Mouse (Mus musculus) cerebellum, adult 11 months (tissue): ENCODE results near the gene Zfp639.

Source experiments
- DNase-seq: peaks from one replicate; pipeline ENCODE4 v3.0.0; 2022

The Zfp639 gene

DNA sequence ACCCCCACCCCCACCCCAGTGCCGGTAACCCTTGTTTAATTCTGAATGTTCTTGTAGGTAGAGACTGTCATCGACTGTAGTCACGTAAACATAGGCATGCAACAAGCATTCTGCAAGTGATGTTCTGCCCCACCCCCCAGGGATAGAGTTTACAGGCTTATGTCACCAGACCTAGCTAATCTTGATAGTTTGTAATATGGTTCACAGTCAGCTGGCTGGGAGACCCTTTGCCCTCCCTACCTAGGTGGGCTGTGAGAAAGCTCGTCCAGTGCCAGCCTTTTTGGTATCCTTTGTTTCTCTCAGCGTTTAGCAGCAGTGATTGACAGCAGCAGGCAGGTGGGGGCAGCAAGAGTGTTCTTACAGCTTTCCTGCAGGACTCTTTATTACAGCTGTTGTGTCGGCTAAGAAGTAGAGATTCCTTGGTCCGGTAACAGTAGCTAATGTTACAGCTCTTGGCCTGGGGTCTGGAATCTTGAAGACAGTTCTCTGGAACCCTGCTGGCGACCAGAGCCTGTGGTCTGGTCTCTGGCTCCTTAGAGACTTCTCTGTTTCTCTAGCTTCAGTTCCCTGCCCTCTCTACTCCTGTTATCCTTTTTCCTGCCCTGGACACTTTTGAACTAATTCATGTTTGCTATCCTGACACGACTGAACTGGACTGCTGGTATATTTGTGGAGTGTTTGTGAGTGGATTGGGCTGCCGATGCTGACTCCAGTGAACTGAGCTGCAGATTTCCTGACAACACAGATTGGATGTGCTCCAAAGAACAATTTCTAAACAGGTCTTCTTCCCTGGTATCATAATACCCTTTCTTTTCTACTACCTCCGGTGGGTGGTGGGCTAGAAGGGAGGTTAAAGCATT, 3.5 kb upstream of the Zfp639 start:
- no peak for DNase-seq

DNA sequence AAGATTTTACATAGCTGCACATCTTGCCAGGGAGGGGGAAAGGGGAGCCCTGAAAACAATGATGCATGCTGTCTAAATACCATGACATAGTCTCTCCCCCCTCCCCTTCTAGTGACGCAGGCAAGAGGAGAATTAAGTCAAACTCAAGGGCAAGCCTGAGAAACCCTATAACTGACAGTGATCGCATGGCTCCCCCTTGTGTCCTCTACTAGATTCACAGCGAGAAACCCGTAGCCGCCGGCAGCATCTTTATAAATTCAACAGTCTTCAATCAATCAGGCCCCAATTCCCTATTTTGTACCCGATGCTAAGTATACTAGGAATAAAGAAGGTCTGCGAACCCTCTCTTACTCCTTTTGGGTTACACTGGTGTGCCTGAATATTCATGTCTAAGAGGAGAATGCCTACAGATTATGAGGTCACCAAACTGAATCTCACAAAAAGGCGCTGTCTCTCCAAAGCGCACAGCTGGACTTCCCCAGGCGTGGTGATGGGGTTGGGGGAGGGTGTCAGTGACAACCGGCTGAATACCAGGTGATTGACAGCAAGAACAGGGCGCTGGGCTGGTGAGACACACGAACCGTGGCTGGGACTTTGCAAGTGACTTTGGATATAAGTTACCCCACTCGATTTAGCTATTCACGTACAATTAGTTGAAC, 1.3 kb upstream of the Zfp639 start:
- DNase-seq: peak; percentile 60

DNA sequence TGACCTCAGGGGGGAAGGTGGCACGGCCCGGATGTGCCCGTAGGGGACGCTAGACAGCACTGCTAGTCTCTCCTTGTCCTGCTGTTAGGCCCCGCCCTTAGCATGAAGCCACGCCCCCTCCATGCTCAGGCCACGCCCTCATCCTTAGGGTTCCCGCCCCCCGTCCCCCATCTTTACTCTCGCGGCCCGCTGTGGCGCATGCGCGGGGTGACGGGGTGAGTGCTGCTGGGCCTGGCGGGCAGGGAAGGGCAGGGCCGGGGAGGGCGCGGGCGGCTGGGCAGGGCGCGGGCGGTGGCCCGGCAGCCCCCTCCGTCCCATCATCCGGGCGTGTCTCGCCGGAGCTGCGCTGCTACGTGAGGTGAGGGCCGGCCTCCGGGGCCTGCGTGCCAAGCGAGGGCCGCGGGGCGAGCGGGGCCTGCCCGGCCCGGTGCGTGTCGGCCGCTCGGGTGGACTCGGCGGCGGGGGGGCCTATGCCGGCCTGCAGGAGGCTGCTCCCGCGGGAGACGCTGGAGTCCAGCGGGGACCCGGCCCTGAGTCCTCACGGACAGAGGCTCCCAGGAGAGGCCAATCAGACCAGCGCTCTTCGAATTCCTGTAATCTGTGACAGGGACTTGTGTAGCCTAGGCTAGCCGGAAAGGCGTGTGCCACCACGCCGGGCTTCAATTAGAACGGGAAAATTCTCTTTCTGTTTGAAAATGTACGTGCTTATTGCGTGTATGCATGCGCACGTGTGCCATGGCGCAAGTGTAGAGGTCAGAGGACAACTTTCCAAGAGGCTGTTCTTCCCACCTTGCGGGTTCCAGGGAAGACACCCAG, 524 bp downstream of the Zfp639 start:
- DNase-seq: peak; percentile 93

DNA sequence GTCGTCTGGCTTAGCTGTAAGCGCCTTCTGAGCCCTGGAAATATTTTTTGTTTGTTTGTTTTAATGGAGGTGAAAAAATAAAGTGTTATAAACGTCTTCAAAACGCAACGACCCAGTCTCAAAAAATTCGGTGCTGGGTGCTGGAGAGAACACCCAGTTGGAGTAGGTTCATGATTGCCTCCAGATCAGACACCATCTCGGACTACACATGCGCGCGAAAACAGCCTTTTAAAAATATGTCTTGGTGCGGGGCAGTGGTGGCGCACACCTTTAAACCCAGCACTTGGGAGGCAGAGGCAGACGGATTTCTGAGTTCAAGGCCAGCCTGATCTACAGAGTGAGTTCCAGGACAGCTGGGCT, 1.1 kb downstream of the Zfp639 start:
- peak; percentile 38 for DNase-seq

DNA sequence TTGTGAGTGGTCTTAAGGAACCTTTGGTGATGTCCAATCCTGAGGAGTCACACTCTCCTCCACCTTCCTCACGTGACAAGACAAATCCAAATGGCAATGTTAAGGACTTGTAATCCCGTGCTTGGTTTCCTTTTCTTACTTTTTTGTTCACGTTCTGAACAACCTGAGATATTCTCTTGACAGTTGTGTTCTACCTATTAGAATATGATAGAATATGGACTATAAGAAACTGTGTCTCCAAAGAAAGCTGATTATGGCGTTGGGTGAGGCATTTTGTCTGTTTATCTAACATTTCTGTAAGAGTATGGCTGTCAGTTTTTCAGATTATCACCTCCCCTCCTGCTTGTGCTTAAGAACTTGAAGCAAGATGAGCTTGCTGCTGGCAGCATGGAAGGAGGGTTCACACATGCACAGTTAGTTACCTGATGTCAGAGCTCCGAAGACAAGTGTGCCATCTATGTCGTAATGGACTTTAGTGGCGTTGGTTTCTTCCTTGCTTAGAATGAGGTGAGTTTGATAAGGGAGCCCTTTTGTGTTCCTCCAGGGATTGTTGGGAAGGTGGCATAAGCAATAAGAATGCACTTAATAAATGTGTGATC, 2.7 kb downstream of the Zfp639 start:
- no peak for DNase-seq

DNA sequence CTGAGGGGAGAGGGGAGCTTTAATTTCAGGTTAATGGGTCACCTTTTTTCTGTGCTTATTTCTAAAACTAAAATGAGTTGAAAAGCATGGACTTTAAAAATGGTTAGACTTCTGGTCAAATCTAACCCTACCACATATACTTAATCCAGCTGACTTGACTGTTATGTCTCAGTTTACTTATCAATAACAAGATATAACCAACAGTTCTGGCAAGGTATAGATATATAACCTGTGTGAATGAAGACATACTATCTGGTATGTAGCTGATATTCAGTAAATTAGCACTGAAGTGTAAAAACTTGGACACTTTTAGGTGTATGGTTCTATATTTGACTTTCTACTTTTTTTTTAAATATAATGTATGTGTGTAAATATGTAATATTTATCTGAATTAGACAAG, 3.5 kb downstream of the Zfp639 start:
- DNase-seq: no peak

DNA sequence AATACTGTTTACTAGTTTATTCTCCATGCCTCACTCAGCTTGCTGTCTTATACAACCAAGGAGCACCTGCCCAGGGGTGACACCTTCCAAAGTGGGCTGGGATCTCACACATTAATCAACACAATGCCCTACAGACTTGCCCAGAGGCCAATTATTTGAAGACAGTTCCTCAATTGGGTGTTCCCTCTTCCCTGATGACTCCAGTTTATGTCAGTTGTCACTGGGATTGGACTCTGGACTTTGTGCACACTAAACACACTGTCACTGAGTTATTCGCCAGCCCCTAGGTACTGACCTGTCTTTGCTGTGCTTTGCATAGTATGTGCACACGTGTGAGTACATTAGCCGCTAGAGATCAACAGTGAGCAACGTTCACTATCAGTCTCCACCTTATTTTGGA, 17.1 kb downstream of the Zfp639 start:
- DNase-seq: no peak

DNA sequence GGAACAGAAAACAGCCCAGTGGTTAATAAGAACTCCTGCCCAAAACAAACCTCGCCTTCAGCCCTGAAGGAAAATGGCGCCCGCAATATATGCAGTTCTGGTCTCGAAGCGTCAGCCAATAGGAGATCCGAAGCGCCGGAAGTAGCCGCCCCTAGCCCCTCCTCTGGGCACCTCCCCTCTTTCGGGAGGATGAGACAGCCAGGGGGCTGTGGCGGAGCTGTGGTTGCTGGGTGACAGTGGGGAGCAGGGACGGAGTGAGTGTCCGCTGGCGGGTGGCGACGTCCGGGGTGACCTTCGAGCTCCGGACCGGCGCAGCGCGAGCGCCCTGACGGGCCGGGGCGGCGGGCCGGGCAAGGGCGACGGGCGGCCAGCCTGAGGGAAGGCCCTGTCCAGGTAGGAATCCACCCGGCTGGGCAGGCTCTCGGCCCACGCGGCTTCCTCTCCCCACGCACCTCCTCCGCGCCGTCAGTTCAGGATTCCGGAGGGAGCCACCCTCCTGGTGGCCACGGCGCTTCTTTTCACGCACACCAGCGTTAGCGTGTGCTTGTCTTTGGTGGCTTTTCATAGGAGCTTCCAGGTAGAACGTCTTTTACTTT, 19.3 kb downstream of the Zfp639 start, which contains the start of gene Mfn1:
Mfn1 (plus strand) TSS at position 163 of the 596 bp plus-strand sequence.
- peak; percentile 89 for DNase-seq

DNA sequence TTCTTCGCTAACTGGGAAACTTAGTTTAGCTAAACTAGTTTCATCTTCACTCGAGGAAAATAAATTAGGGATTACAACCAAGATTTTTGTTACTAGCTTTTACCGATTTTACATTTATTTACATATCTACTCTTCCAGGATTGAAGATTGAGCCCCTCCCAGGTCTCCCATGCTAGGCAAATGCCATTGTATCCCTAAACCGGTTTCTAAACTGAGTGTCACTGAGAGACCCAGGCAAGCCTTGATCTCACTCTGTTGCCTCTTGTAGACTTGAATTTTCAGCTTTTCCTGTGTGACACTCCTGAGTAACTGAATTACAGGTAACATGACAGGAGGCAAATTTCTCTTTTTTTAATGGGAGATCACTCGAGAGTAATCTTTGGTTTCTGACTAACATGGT, 20.0 kb downstream of the Zfp639 start:
- DNase-seq: no peak

DNA sequence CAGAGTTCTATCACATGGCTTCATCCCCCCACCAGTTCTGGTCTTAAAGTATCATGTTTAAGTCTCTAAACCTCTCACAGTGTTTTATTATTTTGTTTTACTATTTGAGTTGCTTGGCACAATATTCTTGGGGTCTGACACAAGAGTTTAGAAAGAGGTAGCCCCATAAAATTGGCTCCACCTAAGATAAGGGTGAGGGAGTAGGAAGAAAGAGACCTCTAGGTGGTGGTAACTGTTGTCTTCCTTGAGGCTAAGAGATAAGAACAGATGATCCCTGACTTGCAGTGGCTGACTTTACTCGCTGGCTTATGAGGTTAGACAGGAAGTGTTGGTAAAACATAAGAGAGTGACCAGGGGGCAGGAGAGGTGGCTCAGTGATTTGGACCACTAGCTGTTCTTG, 25.6 kb downstream of the Zfp639 start:
- no peak for DNase-seq

DNA sequence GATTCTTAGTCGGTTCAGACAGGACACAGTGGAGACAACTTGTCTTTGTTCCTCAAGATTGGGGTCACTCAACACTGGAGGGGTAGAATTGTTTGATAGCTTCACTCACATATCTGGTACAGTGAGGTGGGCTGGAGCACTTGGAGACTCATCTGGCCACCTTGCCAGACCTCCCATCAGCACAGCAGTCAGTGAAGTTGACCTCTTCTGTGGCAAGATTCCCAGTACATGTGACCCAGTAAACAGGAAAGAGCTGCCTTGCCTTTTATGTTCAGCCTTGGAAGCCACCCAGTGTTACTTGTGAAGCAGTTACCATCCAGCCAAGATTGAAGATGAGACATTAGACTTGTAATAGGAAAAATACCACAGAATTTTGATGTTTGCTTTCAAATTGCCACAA, 27.5 kb downstream of the Zfp639 start:
- DNase-seq: peak; percentile 17

DNA sequence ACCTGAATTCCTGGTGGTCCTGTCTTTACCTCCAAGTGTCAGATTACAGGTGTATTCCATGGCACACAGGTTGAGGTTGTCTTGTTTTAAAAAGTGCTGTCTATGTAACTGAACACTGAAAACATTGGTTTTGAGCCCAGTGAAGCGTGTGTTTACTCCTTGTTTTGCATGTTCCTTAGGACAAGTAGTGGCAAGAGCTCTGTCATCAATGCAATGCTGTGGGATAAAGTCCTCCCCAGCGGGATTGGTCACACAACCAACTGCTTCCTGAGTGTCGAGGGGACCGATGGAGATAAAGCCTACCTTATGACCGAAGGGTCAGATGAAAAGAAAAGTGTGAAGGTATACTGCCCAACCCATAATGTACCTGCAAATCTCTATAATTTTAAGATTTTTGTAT, 28.0 kb downstream of the Zfp639 start:
- no peak for DNase-seq

DNA sequence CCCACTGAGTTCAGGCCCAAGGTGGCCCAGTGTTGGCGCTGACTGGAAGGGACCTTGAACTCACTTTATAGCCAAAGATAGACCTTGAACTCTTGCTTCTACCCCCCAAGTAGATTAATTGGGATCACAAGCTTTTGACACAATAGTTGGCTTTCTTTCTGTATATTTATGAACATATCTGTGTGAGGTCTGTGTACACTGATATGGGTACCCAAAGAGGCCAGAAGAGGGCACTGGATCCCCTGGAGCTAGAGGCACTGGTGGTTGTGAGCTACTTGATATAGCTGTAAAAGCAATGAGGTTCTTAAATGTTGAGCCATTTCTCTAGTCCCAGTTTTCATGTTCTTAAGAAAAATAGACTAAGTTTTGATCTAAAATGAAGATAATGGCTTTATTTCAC, 43.0 kb downstream of the Zfp639 start:
- DNase-seq: no peak

DNA sequence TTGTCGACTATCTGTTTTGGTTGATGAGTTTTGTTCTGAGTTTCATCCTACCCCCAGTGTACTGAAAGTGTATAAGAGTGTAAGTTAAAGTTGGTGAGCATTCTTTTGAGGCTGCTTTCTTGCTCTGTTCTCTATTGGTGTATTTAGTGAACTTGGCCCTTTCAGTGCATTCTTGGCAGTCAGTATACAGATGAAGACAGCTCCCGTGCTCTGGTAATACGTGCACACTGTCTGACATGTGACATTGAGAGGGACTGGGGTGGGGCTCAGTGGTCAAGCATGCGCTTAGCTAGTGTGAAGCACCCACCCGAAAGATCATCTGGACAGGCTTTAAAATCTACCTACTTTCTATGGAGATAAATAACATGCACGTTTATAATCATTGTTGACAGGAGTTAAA, 53.3 kb downstream of the Zfp639 start:
- DNase-seq: no peak
